Mouse (Mus musculus) gastrocnemius, postnatal 4 days (tissue): ENCODE measurements around the gene Gm20792. TPM values are rescaled to one million over a fixed set of nuclear protein-coding genes. Genes with fewer than 3 reads are reported as not detected.
"Not testable (repeated sequence)": the region's sequence is repeated elsewhere in the genome, so short reads cannot be mapped to it uniquely, and the experiment has no call there.

ENCODE experiments used
- DNase-seq, 2 experiments: peaks; one replicate each; pipeline ENCODE4 v3.0.0; 2021 to 2022; ENCODE audit warnings: low spot score in 2 of 2, mixed read lengths in 2 of 2
- long read RNA-seq, 2 experiments: library from polyadenylated mRNA; stranded (forward); transcript quantifications; one replicate each; pipeline ENCODE4 v2.0.0; 2021
- total RNA-seq, 2 experiments: library from RNA; stranded (reverse); gene quantifications; 2 replicates each; pipeline ENCODE4 v1.2.3; 2021

The Gm20792 gene
- not detected for total RNA-seq
- long read RNA-seq, experiment 1, result 0 reads
- long read RNA-seq, experiment 2, result 0 reads

DNA sequence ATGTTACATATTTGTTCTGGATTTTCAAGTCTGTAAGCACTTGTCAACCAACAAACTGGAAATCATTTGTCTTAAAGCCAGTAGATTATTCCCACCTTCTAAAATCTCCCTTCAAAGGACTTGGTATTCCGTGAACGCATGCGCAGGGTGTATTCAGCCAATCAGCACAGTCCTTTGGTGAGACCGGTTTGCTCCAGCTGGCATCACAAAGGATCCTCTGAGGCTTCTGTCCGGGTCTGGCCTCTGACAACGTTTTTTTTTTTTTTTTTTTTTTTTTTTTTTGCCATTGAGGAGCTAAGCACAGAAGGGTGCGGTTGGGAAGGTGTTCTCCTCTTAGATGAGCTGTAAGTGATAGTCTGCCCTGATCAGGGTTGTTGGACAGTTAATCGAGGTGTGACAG lies at the start of gene Gm20792:
Gene Gm20792, plus strand, starts transcription at position 301 of the 400 bp plus-strand sequence.
- DNase-seq, result not testable (repeated sequence)
